Mouse (Mus musculus) lung, postnatal 4 days (tissue): ENCODE data around the gene P3h4.

Experiments used
- DNase-seq, 2 experiments: peaks; one replicate each; pipeline ENCODE4 v3.0.0; 2021

P3h4 gene

GRCm38 (mm10) chr11:100414021-100414913 lies at the start of gene P3h4:
Gene P3h4 (minus strand): TSS chr11:100414836.
- peak; percentile 92 to 94 for DNase-seq

- no peak for DNase-seq
Observed at GRCm38 (mm10) chr11:100462699-100463098, 48.1 kb upstream of the P3h4 start.

- DNase-seq = no peak
Observed at GRCm38 (mm10) chr11:100457711-100458110, 43.1 kb upstream of the P3h4 start.

- DNase-seq = no peak
Observed at GRCm38 (mm10) chr11:100457247-100457646, 42.6 kb upstream of the P3h4 start.

GRCm38 (mm10) chr11:100442625-100443024 lies 28.0 kb upstream of the P3h4 start:
- no peak for DNase-seq

GRCm38 (mm10) chr11:100441797-100442196 lies 27.2 kb upstream of the P3h4 start, which contains the start of the genes Nt5c3b and Klhl10:
Gene Nt5c3b (minus strand): TSS chr11:100441808.
Gene Klhl10 (plus strand): TSS chr11:100441917.
- DNase-seq = no peak

GRCm38 (mm10) chr11:100440691-100441522 lies 26.3 kb upstream of the P3h4 start:
- DNase-seq = peak; percentile 91 to 92

- no peak for DNase-seq
Observed at GRCm38 (mm10) chr11:100437901-100438300, 23.3 kb upstream of the P3h4 start.

- DNase-seq = no peak
Observed at GRCm38 (mm10) chr11:100435678-100436246, 21.1 kb upstream of the P3h4 start.

GRCm38 (mm10) chr11:100432002-100432401 lies 17.4 kb upstream of the P3h4 start:
- peak in 1 of 2 experiments; percentile 50 for DNase-seq

- no peak for DNase-seq
Observed at GRCm38 (mm10) chr11:100430052-100430451, 15.4 kb upstream of the P3h4 start.

- DNase-seq = no peak
Observed at GRCm38 (mm10) chr11:100428612-100429199, 14.1 kb upstream of the P3h4 start.

GRCm38 (mm10) chr11:100426820-100427219 lies 12.2 kb upstream of the P3h4 start:
- DNase-seq = no peak

- peak; percentile 73 to 79 for DNase-seq
Observed at GRCm38 (mm10) chr11:100425851-100426250, 11.2 kb upstream of the P3h4 start.

- DNase-seq = no peak
Observed at GRCm38 (mm10) chr11:100423836-100424235, 9.2 kb upstream of the P3h4 start.

- no peak for DNase-seq
Observed at GRCm38 (mm10) chr11:100421537-100421936, 6.9 kb upstream of the P3h4 start.

- DNase-seq = peak; percentile 80 to 86
Observed at GRCm38 (mm10) chr11:100414914-100415822, 532 bp upstream of the P3h4 start, which contains the start of gene Fkbp10. Gene Fkbp10 (plus strand): TSS chr11:100415697.

- no peak for DNase-seq
Observed at GRCm38 (mm10) chr11:100413541-100413940, 1.1 kb downstream of the P3h4 start.

GRCm38 (mm10) chr11:100411736-100412135 lies 2.9 kb downstream of the P3h4 start:
- no peak for DNase-seq

- no peak for DNase-seq
Observed at GRCm38 (mm10) chr11:100409686-100410085, 5.0 kb downstream of the P3h4 start.

- no peak for DNase-seq
Observed at GRCm38 (mm10) chr11:100408835-100409462, 5.7 kb downstream of the P3h4 start.
